Mouse (Mus musculus): Measurements from ENCODE around the gene Srpk3. TPM values are rescaled to one million over a fixed set of nuclear protein-coding genes. Genes with fewer than 3 reads are reported as not detected.
A peak's percentile ranks its signal among the peaks of the same experiment; 100 is the strongest.
"Not testable (repeated sequence)": the region's sequence is repeated elsewhere in the genome, so short reads cannot be mapped to it uniquely, and the experiment has no call there.

Srpk3 gene
- 1 to 10 TPM; 1.8 to 2.2 TPM for total RNA-seq (2021)

- intact Hi-C loops (cut with DNase I), result no loop called here
- peak in 1 of 2 experiments; percentile 44 for DNase-seq (ENCODE audit: extremely low spot score in 1 of 2, low spot score in 2 of 2)
Observed at GRCm38 (mm10) chrX:73774168-73774760, at the start of gene Srpk3. Gene Srpk3 (plus strand): TSS chrX:73774405.

GRCm38 (mm10) chrX:73730908-73731307, 43.3 kb upstream of the Srpk3 start:
- no peak for DNase-seq (ENCODE audit: extremely low spot score in 1 of 2, low spot score in 2 of 2)

DNA sequence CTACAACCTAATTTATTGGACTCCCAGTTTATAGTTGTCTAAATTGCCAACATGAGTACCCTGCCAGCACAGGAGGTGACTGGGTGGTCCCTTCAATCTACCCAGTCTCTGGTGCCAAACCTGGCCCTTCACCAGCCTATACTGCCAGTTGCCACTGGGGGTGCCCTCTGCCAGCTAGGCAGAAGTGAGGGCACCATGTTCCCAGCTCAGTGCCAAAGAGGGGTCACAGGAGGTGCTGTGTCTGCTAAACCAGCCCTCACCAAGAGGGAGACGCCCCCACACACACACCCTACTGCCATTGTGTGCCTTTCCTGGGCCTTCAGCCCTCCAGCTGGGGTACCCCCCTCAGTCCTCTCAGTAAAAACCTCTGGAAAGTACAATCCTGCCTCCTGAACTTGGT, 36.0 kb upstream of the Srpk3 start:
- intact Hi-C loops (cut with DNase I), result no loop called here
- DNase-seq (ENCODE audit: extremely low spot score in 1 of 2, low spot score in 2 of 2), result no peak

More at GRCm38 (mm10) chrX:73730908-73731307, 43.3 kb upstream of the Srpk3 start:
- intact Hi-C loops (cut with DNase I), result no loop called here

- intact Hi-C loops (cut with DNase I), result no loop called here
- DNase-seq (ENCODE audit: extremely low spot score in 1 of 2, low spot score in 2 of 2), result no peak
Observed at GRCm38 (mm10) chrX:73739151-73739550, 35.1 kb upstream of the Srpk3 start.

GRCm38 (mm10) chrX:73739841-73740240, 34.4 kb upstream of the Srpk3 start:
- intact Hi-C loops (cut with DNase I); DNase-seq (ENCODE audit: extremely low spot score in 1 of 2, low spot score in 2 of 2): not testable (repeated sequence)

- no peak for DNase-seq (ENCODE audit: extremely low spot score in 1 of 2, low spot score in 2 of 2)
- intact Hi-C loops (cut with DNase I), result no loop called here
Observed at GRCm38 (mm10) chrX:73744774-73745481, 29.3 kb upstream of the Srpk3 start.

DNA sequence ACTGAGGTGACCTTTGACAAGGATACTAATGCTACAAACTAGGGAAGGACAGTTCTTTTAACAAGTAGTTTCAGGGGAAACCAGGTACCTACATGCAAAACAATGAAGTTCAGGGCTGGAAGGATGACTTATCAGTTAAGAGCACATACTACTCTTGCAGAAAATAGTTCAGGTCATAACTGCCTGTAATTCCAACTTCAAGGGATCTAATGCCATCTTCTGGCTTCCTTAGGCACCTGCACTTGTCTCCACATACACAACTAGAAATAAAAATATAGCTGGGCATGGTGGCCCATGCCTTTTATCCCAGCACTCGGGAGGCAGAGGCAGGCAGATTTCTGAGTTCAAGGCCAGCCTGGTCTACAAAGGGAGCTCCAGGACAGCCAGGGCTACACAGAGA, 25.2 kb upstream of the Srpk3 start:
- no peak for DNase-seq (ENCODE audit: extremely low spot score in 1 of 2, low spot score in 2 of 2)
- intact Hi-C loops (cut with DNase I), result no loop called here

DNA sequence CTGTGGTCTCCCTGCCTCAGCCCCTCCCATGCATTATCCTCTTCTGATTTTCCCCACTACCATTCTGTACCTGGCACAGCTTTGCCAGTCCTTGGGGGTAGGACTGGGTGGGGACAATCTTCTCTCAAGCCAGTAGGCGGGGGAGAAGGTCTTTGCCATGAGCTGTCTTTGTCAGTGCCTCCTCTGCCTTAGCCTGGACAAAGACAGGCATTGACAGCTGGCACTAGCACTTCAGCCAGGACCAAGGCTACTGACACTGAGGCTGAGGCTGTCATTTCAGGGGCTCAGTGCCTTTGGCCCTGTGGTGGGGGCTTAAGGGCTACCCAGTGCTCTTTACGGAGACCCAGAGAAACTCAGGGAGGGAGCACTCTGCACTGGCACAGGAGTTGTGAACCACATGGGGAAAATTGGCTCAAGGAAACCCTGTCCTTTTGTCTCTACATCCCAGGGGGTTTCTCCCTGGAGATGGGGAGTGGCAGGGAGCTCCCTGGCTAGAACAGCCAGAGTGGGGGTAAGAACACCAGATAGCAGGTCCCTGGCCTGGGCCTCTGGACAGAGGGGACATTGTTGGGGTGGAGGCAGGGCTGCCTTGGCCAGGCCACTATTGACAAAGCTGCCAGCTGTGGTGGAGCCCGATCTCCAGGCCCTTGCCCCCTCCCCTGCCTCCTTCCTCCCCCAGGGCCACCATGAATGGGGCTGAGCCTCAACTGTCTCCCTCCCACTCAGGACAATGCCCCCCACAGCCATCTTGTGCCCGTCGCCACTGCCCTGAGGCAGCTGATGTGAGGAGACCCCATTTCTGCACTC, 17.7 kb upstream of the Srpk3 start, which contains the start of gene Plxnb3:
Plxnb3 (plus strand) TSS at position 757 of the 807 bp plus-strand sequence.
- intact Hi-C loops (cut with DNase I), result no loop called here
- DNase-seq (ENCODE audit: extremely low spot score in 1 of 2, low spot score in 2 of 2), result no peak

DNA sequence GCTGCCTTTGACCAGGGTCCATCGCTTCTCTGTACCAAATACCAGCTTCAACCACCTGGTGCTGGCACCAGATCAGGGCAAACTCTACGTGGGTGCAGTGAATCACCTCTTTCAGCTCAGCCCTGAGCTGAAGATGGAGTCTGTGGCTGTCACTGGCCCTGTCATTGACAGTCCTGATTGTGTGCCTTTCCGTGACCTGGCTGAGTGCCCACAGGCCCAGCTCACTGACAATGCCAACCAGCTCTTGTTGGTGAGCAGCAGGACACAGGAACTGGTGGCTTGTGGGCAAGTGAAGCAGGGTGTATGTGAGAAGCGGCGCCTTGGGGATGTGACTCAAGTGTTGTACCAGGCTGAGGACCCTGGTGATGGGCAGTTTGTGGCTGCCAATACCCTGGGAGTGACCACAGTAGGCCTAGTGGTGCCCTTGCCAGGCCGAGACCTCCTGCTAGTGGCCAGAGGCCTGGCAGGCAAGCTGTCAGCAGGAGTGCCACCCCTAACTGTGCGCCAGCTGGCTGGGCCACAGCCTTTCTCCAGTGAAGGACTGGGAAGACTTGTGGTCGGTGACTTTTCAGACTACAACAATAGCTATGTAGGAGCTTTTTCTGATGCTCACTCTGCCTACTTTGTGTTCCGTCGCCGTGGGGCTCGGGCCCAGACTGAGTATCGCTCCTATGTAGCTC, 15.5 kb upstream of the Srpk3 start:
- DNase-seq (ENCODE audit: extremely low spot score in 1 of 2, low spot score in 2 of 2), result no peak
- intact Hi-C loops (cut with DNase I), result no loop called here

DNA sequence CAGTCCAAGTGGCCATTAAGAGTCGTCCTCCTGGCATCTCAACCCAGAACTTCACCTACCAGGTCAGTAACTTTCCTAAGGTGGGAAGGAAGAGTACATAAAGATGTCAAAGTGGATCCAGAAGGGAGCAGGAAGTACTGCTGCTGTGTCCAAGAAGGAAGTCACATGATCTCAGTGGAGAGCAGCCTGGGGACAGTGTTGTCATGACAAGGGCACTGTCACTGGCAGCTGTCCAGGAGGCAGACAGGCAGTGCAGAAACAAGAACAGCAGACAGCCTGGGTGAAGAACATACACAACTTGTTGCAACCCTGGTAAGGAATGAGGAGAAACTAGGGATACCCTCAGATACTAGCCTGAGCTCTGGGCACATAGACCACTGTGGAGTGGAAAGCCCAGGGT, 8.9 kb upstream of the Srpk3 start:
- peak in 1 of 2 experiments; percentile 62 for DNase-seq (ENCODE audit: extremely low spot score in 1 of 2, low spot score in 2 of 2)
- intact Hi-C loops (cut with DNase I), result no loop called here

- DNase-seq (ENCODE audit: extremely low spot score in 1 of 2, low spot score in 2 of 2), result no peak
- intact Hi-C loops (cut with DNase I), result no loop called here
Observed at GRCm38 (mm10) chrX:73767267-73767666, 6.9 kb upstream of the Srpk3 start.

DNA sequence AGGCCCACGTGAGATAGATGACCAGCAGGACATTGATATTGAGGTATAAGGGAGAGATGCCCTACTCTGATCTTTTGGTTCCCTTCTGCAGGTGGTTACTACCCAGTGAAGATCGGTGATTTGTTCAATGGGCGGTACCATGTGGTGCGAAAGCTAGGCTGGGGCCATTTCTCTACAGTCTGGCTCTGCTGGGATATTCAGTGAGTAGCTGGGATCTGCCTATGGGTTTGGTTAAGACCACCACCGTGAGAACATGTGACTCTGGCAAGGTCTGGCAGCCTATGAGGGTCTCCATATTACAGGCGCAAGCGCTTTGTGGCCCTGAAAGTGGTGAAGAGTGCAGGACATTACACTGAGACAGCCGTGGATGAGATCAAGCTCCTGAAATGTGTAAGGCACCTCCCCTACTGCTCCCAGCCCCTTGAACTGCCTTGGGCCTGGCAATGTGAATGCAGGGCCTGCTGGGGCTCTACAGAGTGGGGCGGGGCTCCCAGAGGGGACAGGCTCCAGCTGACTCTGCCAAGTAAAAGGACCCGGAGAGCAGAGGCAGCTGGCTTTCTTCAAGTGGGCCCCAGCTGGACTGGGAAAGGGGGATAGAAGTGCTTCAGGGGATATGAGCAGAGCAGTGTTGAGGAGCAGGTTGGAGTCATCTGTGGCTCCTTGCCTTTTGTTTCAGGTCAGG, 738 bp downstream of the Srpk3 start:
- no peak for DNase-seq (ENCODE audit: extremely low spot score in 1 of 2, low spot score in 2 of 2)
- intact Hi-C loops (cut with DNase I), result no loop called here

- intact Hi-C loops (cut with DNase I), result no loop called here
- no peak for DNase-seq (ENCODE audit: extremely low spot score in 1 of 2, low spot score in 2 of 2)
Observed at GRCm38 (mm10) chrX:73782227-73782626, 8.0 kb downstream of the Srpk3 start.

DNA sequence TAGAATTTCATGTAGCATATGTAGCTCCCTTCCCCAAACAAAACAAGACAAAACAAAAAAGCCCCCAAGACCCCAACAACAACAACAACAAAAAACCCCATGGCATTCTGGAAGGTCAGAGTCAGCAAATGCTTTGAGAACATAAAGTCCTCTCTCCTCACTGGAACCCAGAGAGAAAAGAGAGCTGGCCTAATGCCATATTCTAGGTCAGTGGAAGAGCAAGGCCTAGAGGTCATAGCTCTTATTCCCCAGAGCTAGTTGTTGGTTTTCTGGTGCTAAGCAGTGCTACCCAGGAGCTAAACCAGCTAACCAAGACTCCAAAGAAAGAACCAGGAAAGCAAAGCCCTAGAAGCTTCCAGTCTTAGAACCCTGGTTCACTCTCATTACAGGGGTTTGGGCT, 11.5 kb downstream of the Srpk3 start:
- intact Hi-C loops (cut with DNase I), result no loop called here
- DNase-seq (ENCODE audit: extremely low spot score in 1 of 2, low spot score in 2 of 2), result no peak

DNA sequence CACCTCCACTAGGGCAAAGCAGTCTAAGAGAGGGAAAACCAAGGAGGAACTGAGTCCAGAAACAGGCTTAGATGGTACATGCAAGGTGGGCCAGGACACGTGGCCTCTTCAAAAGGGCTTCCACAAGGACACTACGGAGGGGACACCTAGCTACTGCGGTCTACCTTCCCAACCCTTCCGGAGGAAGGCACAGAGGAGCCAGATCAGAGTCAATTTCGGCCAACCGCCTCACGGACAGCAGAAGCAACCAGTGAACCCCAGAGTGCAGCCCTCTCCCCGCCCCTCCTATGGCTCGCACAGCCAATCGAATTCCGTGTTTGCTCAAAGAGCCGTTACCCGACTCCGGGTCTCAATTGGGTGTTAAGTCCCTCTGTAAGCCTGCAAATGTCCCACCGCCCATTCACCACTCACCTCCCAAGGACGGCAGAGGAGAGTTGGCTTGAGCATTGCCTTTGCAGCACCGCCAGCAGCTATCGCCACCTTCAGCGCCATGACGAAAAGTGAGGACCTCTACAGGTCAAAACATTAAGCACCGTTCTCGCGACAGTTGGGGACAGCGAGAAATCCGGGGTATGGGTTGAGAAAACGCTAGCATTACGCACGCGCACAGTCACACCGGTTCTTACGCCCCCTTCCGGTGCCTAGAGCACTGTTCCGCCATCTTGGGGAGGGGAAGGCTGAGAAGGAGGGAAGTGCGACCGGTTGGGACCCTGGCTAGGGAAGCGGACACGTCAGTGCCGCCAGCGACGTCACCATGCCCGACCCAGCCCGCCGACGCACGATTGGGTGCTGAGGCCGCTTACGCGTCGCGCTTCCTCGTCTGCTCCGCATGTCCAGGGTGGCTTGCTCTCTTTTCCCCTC, 12.4 kb downstream of the Srpk3 start, which contains the start of the genes Idh3g and Ssr4:
Idh3g (minus strand) TSS at position 534 of the 861 bp plus-strand sequence.
Ssr4 (plus strand) TSS at position 665 of the 861 bp plus-strand sequence.
- intact Hi-C loops (cut with DNase I), result no loop called here

GRCm38 (mm10) chrX:73787225-73787558, 13.0 kb downstream of the Srpk3 start:
- DNase-seq (ENCODE audit: extremely low spot score in 1 of 2, low spot score in 2 of 2), result no peak
- intact Hi-C loops (cut with DNase I), result no loop called here

More for the DNA sequence above, 12.4 kb downstream of the Srpk3 start, which contains the start of the genes Idh3g and Ssr4:
- peak; percentile 92 to 93 for DNase-seq (ENCODE audit: extremely low spot score in 1 of 2, low spot score in 2 of 2)

- DNase-seq (ENCODE audit: extremely low spot score in 1 of 2, low spot score in 2 of 2), result no peak
- intact Hi-C loops (cut with DNase I), result no loop called here
Observed at GRCm38 (mm10) chrX:73788501-73788900, 14.3 kb downstream of the Srpk3 start.

DNA sequence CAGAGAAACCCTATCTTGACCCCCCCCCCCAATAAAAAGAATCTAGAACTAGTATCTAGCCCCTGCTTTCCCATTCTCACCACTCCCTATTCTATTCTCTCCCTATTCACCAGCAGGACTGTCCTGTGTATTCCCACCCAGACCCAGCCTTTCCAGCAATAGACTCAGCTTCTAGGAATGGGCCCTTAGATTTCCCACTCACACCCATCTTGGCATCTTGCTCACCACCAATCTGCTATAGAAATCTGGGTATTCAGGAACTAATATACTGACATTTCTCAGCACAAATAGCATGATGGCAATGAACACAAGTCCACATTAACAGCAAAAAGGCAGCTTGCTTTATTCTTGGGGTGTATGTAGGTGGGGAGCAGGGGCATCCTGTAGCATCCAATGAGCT, 18.8 kb downstream of the Srpk3 start:
- no peak for DNase-seq (ENCODE audit: extremely low spot score in 1 of 2, low spot score in 2 of 2)
- intact Hi-C loops (cut with DNase I), result loop anchor here (10.0 kb wide), 1 partner anchor 152 kb away; no protein-coding TSS in a partner anchor

Data from left cerebral cortex, postnatal 10 days (tissue).